Mouse (Mus musculus) heart, adult 2 months (tissue): ENCODE measurements at regions not wholly inside any gene's neighbourhood (a gene's known extent, or its start where the extent isn't known, plus 50 kb on each side); places are given as distances from the start of the nearest gene placed in this dataset.

Source experiments
- CTCF ChIP-seq: fragments of 200-600 bp; IDR thresholded peaks from 2 replicates; pipeline ENCODE4 v1.8.1; 2022; ENCODE audit warnings: antibody characterized with exemption, mild to moderate bottlenecking, moderate library complexity
- EP300 ChIP-seq: fragments of 200-500 bp; IDR thresholded peaks from 2 replicates; pipeline ENCODE4 v1.6.1; 2011; ENCODE audit warnings: low read depth, low read length, control low read depth; ENCODE audit not compliant: insufficient read depth
- POLR2A ChIP-seq: fragments of 200-500 bp; IDR thresholded peaks from 2 replicates; pipeline ENCODE4 v1.6.1; 2011; ENCODE audit warnings: mild to moderate bottlenecking, low read depth, low read length, control low read depth; ENCODE audit not compliant: insufficient read depth

DNA sequence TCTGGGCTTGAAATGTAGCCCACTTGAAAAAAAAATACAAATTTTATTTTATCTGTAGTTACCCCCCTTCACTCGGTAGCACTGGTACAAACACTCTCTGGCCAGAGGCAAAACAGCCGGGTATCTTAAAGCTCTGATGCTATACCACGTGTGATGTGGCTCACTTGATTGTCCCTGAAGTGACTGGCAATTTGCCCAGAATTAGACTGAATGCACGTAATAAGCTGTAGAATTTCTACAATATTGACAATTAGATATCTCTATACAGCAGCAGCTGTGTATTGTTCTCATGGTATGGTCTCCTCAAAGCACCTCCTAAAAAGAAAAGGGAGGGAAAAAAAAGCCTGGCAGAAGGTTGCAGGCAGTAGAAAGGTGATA, 179.2 kb upstream of the Tbc1d5 start:
- no peak for TF ChIP-seq CTCF
- no peak for TF ChIP-seq POLR2A
- no peak for TF ChIP-seq EP300
